Mouse (Mus musculus) left cerebral cortex, adult 11 months (tissue): Measurements from ENCODE around the gene Sestd1.

ENCODE experiments used
- DNase-seq: peaks from one replicate; pipeline ENCODE4 v3.0.0; 2022; ENCODE audit warnings: low spot score

The Sestd1 gene

GRCm38 (mm10) chr2:77212885-77213284 is 67.5 kb downstream of the Sestd1 start:
- DNase-seq, result no peak

- no peak for DNase-seq
Observed at GRCm38 (mm10) chr2:77206951-77207350, 73.4 kb downstream of the Sestd1 start.

DNA sequence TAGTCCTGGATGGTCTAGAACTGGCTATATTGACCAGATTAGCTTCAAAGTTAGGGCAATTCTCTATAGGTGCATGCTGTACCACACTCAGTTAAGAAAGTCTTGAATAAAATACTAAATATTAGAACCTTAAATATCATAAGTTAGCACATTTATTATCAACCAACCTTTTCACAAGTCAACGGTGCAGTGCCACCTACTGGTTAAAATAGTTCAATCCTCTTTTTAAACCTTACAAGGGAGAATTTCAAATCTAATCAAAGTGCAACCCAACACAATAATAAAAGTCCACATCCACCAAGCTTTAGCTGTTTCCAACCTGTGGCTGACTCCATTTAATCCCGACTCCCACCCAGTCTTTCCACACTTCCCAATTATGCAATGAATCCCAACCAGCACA is 76.5 kb downstream of the Sestd1 start:
- no peak for DNase-seq

- no peak for DNase-seq
Observed at GRCm38 (mm10) chr2:77201900-77202299, 78.5 kb downstream of the Sestd1 start.

DNA sequence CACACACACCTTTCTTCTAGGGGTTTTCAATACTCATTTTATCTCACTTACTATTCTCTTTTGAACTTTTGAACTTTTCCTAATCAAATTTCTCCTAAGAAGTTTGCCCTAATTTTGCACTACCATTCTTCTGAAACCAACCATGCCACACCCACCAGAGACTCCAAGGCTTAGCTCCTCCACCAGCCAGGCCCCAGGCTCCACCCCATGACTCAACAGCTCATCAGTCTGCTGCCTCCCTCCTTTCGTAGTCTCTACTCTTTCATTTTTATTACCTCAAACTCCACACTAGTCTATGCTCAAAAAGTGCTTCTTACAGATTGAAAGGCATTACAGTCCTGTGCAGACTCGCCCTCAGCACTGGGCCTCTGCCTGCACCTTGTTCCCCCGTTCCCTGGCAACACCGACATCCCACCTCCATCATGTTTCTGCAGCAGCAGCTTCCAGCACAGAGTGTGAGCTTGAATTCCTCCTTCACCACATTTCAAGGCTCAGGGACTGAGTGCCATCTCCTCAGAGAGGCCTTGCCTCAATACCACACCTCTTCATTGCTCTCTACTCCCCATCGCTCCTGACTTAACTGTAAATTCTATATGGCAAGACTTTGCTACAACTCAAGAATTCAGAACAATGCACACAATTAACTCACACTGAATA is 79.3 kb downstream of the Sestd1 start:
- no peak for DNase-seq

DNA sequence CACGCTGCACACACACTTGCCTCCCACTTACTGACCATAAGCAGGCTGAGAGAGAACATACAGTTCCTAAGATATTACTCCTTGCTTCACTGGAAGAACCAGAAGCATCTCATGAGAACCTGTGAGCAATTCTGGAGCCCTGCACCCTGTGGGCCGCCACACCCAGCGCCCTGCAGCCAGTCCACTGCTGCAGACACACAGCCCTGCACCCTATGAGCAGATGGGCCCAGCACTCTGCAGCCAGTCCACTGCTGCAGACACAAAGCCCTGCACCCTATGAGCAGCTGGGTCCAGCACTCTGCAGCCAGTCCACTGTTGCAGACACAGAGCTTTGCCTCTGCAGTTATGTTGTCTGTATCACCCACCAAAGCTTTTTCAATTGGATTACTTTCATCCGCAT is 80.0 kb downstream of the Sestd1 start:
- no peak for DNase-seq

- no peak for DNase-seq
Observed at GRCm38 (mm10) chr2:77198246-77198645, 82.1 kb downstream of the Sestd1 start.

DNA sequence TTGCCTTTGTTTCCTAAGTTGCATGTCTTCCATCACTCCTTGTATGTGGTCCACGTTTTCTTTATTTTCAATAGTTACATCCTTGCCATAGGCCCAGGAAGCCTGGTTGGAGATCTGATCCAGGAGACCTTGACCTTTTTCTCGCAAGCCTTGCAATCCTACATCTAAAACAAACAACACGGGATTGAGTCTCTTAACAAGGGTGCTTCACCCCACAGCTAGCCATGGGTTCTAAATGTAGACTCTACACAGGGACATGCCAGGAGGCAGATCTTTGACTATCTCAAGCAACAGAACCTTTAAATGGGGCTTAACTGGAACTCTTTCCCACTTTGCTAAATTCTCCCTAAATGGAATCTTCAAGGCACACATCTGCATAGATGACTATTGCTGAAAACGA is 83.6 kb downstream of the Sestd1 start:
- no peak for DNase-seq

GRCm38 (mm10) chr2:77195056-77195455 is 85.3 kb downstream of the Sestd1 start:
- DNase-seq, result no peak

GRCm38 (mm10) chr2:77191811-77192210 is 88.6 kb downstream of the Sestd1 start:
- no peak for DNase-seq

DNA sequence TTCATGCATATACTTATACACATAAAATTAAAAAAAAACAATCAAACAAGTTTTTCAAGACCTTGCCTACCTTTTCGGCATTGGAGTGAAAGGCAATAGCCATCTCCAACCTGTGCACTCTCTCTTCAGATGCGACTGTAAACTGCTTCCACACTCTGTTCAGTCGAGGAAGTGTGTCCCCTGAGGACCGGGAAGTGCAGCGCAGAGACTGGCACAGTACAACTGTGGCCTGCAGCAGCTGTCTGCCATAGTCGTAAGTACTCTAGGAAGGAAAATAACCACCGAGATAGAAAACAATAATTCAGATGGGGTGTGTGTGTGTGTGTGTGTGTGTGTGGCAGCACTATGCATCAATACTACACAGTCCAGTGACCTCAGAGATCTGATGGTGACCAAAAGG is 89.5 kb downstream of the Sestd1 start:
- DNase-seq, result no peak

- no peak for DNase-seq
Observed at GRCm38 (mm10) chr2:77190301-77190700, 90.1 kb downstream of the Sestd1 start.

DNA sequence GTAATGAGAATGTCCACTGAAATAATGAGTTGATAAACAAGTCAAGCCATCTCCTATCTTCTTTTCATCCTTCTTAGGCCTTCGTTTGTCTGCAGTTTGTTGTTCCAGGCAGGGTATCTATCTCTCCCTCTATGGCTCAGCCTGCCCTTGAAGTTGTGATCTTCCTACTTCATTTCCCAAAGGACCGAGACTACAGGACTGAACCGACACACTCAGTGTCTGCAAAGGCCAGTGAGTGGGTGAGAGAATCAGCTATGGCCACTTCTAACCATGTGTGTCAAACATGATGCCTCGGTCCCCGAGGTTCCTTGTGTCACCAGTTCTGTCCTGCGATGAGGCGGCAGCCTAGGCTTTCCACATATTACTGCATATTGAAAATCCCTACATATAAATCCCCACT is 90.7 kb downstream of the Sestd1 start:
- DNase-seq, result no peak

GRCm38 (mm10) chr2:77187501-77187900 is 92.9 kb downstream of the Sestd1 start:
- no peak for DNase-seq

GRCm38 (mm10) chr2:77186912-77187311 is 93.5 kb downstream of the Sestd1 start:
- DNase-seq, result no peak

DNA sequence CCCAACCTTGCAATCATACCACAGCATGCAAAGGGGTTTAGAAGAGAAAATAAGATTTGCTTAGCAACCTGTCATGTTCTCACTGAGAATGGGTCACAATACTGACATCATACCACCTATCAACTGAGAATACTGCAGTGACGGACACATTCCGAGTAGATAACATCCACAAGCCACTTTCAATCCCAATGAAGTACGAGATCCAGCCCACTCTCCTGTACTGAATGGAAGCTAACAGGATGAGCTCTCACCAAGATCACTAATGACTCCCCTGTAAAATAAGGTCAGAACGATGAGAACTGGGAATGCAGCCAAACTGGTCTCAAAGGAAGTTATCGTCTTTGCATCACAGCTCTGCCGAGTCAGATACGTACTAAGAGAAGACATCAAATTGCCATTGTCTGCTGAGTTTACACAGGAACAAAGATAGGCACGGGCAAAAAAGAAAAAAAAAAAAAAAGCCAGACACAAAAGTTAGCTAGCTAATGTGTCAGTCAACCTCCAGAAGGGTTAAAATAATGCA is 96.3 kb downstream of the Sestd1 start:
- DNase-seq, result no peak

- DNase-seq, result no peak
Observed at GRCm38 (mm10) chr2:77183646-77184045, 96.7 kb downstream of the Sestd1 start.

GRCm38 (mm10) chr2:77182996-77183380 is 97.4 kb downstream of the Sestd1 start:
- DNase-seq, result no peak

DNA sequence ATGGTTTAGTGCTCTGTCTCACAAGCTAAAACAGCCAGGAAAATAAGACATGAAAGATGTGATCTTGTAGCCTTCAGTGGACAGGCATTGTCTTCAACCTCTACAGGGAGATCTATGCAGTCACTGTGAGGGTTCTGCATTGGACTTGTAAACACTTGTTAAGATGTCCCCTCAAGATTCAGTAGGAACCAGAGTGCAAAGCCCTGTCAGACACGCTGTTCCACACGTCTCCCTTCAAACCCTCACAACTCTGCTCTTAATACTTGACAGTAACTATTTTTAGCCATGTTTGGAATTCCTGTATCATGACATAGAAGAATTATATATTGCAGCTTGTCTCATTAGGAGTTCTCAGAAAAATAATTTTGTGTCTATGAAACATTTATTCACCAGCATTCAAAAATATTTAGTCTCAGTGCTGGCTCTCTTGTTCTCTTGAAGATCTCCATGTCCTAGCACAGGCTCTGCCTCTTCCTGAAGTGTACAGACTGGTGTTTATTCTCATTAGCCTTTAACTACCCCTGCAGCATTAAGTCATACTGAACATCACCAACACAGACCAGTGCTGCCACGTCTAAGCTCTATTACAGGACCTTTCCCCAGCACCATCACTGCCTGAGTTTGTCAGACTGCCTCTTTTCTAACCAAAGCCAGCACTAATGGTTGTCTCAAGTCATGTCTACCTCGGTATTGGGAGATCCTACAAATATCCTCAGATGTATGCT is 98.0 kb downstream of the Sestd1 start:
- no peak for DNase-seq

GRCm38 (mm10) chr2:77177472-77177871 is 102.9 kb downstream of the Sestd1 start:
- DNase-seq, result no peak

- DNase-seq, result no peak
Observed at GRCm38 (mm10) chr2:77176413-77176812, 104.0 kb downstream of the Sestd1 start.

DNA sequence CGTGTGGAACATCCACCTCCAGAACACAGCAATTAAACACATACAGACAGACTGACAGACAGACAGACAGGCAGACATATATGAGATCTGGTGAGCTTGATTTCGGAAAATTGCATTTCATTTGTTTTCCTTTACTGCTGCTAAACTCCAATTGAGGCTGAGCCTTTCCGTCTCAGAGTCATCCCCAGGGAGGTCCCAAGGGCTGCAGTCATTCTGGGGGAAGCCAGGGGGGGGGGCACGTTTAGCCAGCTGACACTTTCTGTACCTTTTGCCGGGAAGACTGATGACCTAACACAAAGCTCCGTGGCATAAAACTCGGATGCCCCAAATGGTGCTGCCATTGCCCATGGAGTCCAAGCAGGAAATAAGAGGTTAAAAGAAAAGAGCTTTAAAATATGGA is 105.0 kb downstream of the Sestd1 start:
- DNase-seq, result no peak

GRCm38 (mm10) chr2:77174313-77174712 is 106.1 kb downstream of the Sestd1 start:
- no peak for DNase-seq

DNA sequence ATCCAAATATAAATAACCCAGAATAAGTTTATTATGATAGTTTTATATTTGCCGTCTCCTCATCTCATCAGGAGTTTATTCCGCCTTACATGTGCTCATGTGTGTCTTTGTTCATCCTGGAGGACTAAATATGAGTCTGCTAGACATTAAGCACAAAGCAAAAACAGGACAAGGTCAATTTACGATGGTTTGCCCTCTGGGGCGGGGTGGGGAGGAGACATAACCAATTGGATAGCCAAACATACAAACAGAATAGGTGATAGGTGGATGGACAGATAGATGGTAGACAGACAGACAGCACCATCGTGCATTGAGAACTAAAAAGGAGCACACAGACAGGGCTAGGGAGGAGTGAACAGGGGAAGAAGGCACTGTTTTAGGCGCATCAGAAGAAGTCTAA is 106.6 kb downstream of the Sestd1 start:
- no peak for DNase-seq
